Mouse (Mus musculus): ENCODE measurements around the gene Hcfc1r1. TPM values are rescaled to one million over a fixed set of nuclear protein-coding genes. Genes with fewer than 3 reads are reported as not detected.

Gene Hcfc1r1
- polyA plus RNA-seq, 1 experiment = 146 TPM

DNA sequence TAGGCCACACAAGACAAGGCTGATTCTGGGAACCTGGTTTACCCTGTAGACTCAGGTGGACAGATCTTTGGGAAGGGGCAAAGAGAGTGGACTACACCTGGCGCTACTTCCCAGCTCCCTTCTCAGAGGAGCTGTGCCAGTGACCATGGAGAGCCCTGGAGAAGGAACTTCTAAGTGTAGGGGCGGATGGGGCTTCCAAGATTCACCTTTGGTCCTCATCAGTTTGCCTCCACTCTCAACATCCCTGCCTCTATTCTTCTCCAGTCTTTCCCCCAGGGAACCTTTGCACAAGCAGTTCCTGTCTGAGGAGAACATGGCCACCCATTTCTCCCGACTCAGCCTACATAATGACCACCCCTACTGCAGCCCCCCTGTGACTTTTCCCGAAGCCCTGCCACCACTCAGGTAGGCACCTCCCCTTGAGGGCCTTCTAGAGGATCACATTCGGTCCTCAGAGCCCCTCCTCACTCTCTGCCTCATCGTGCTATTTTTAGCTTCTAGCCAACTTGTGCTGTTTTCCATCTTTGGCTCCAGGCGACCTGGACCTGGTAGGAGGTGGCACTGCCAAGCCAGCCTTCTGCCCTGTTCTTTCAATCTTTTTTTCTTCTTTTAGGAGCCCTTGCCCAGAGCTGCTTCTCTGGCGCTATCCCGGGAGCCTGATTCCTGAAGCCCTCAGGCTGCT is 1.0 kb downstream of the Hcfc1r1 start:
- Histone ChIP-seq H3K27ac (ENCODE audit: insufficient read depth, low read length) (peak overlapping the region; percentile 98), H3K4me1 (ENCODE audit: control insufficient read depth, insufficient read depth, low read length) (no peaks in the 10 kb centered on the region; the same call in 1 of the 2 replicates)
- peak; percentile 41 for TF ChIP-seq POLR2A (IDR thresholded peaks at IDR 0.05; ENCODE audit: low read depth, low read length)
- TF ChIP-seq CTCF (IDR thresholded peaks at IDR 0.05; ENCODE audit: borderline replicate concordance, insufficient read depth, low read length) = no peak

DNA sequence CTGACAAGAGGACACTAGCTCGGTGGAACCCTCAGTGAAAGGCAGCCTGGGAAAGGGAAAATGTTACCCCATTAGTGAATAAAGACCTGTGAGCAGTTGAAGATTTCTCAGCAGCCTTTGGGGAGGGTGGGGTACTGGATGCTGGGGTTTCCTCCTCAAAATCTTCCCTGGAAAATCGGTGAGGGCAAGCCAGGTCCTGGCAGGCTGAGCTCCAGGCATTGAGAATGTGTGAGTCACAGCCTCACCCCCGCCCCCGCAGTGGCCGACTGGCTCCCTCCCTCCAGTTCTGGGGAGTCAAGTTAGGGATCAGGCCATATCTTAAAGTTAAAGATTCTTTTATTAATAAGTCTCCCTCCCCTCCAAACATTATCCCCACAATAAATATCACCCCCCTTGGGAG is 1.7 kb downstream of the Hcfc1r1 start:
- peak overlapping the region; percentile 83 for H3K4me3 ChIP-seq (ENCODE audit: insufficient read depth, low read length)
- TF ChIP-seq CTCF (IDR thresholded peaks at IDR 0.05; ENCODE audit: borderline replicate concordance, insufficient read depth, low read length) (no peak), POLR2A (IDR thresholded peaks at IDR 0.05; ENCODE audit: low read depth, low read length) (peak; percentile 52; the same call in 1 of the 2 replicates)
- no peaks in the 10 kb centered on the region; the same call in 1 of the 2 replicates for H3K4me1 ChIP-seq (ENCODE audit: control insufficient read depth, insufficient read depth, low read length)
- H3K27ac ChIP-seq (ENCODE audit: insufficient read depth, low read length) = peak overlapping the region; percentile 98

More for the DNA sequence above, 1.0 kb downstream of the Hcfc1r1 start:
- H3K4me3 ChIP-seq (ENCODE audit: insufficient read depth, low read length) = peak overlapping the region; percentile 83

DNA sequence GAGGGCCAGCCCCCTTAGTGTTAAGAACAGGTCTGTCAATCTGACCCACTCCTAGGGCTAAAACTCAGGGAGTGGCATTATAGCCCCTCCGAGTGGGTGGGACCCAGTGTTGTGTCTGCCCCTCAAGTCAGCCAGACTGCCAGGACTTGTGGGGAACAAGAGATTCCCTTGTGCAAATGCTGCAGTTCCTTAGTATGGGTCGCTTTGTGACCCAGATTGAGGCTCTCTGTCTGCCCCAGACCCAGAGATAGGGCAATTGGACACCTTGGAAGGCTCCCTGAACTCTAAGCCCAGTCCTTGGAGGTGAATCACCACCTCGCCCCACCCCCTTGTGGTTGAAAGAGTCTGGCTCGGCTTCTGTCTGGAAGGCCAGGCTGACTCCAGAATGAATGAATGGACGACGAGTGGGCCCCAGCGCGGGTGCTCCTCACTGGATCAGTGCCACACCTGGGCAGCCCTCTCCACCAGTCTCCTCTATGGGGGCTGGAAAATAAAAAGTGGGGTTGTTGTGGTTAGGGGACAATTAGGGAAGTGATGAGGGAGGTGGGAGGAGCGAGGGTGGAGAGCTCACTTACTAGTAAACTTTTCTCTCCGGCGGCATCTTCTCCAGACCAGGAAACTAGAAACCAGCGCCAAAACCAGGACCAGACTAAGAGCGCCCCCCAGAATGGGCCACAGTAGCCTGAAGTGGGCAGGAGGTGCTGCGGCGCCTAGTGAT is 2.3 kb downstream of the Hcfc1r1 start:
- H3K27ac ChIP-seq (ENCODE audit: insufficient read depth, low read length) = peak overlapping the region; percentile 98
- TF ChIP-seq CTCF (IDR thresholded peaks at IDR 0.05; ENCODE audit: borderline replicate concordance, insufficient read depth, low read length) = no peak
- TF ChIP-seq POLR2A (IDR thresholded peaks at IDR 0.05; ENCODE audit: low read depth, low read length) = peak; percentile 77
- peak overlapping the region; percentile 83 for H3K4me3 ChIP-seq (ENCODE audit: insufficient read depth, low read length)
- H3K4me1 ChIP-seq (ENCODE audit: control insufficient read depth, insufficient read depth, low read length) = no peaks in the 10 kb centered on the region; the same call in 1 of the 2 replicates

DNA sequence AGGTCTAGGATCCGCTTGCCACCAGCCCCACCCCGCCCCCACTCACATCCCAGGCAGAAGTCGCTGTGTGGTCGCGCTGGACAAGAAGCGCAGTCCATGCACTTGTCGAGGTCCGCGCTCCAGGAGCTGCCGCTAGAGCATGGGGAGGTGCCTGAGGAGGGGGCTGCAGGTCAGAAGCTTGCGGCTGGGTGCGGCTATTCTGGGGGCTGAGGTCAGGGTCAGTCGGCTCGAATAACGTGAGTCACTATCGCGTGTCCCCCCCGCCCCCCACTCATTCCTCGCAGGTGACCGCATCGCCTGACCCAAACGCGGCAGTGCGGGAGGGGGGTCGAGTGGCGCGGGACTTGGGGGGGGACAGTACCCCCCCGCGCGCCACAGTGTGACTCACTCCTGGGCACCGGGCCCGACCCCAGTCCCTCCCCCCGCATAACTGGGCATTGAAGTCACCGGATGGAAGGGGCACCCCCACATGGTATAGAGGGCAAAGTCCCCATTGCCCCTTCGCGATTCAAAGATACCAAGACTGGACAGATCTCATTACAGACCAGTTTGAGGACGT is 3.2 kb downstream of the Hcfc1r1 start:
- Histone ChIP-seq H3K27ac (ENCODE audit: insufficient read depth, low read length) (peak overlapping the region; percentile 98), H3K4me3 (ENCODE audit: insufficient read depth, low read length) (peak overlapping the region; percentile 83), H3K4me1 (ENCODE audit: control insufficient read depth, insufficient read depth, low read length) (no peaks in the 10 kb centered on the region; the same call in 1 of the 2 replicates)
- TF ChIP-seq POLR2A (IDR thresholded peaks at IDR 0.05; ENCODE audit: low read depth, low read length) (0 out of 2 replicates have a peak, but pooled peaks have one; percentile 47), CTCF (IDR thresholded peaks at IDR 0.05; ENCODE audit: borderline replicate concordance, insufficient read depth, low read length) (no peak)

DNA sequence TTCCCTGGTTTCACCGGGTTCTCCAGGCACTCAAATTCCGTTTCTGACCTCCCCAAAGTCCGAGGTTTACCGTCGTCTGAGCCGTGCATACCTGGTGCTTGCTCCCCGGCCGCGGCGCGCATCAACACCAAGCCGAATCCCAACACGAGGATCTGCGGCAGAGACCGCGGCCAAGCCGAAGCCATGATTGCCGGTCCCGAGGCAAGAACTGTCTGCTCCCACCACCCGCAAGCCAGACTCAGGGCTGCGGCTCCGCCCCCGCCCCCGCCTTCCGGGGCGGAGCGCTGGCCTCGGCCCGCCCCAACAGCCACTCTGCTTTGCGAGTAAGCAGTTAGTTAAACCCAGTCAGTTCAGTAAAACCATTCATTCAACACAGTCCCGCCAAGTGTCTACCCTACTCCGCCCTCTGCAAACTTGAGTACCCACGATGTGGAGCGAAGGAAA is 3.9 kb downstream of the Hcfc1r1 start, which contains the start of gene Tnfrsf12a:
TSS of gene Tnfrsf12a (minus strand) at position 233 of the 444 bp plus-strand sequence.
- TF ChIP-seq CTCF (IDR thresholded peaks at IDR 0.05; ENCODE audit: borderline replicate concordance, insufficient read depth, low read length) = no peak
- peak; percentile 99 for TF ChIP-seq POLR2A (IDR thresholded peaks at IDR 0.05; ENCODE audit: low read depth, low read length)
- Histone ChIP-seq H3K27ac (ENCODE audit: insufficient read depth, low read length) (peak within 1 kb of the TSS; percentile 98), H3K4me1 (ENCODE audit: control insufficient read depth, insufficient read depth, low read length) (no peaks in the 10 kb centered on the region), H3K4me3 (ENCODE audit: insufficient read depth, low read length) (peak within 1 kb of the TSS; percentile 83)

DNA sequence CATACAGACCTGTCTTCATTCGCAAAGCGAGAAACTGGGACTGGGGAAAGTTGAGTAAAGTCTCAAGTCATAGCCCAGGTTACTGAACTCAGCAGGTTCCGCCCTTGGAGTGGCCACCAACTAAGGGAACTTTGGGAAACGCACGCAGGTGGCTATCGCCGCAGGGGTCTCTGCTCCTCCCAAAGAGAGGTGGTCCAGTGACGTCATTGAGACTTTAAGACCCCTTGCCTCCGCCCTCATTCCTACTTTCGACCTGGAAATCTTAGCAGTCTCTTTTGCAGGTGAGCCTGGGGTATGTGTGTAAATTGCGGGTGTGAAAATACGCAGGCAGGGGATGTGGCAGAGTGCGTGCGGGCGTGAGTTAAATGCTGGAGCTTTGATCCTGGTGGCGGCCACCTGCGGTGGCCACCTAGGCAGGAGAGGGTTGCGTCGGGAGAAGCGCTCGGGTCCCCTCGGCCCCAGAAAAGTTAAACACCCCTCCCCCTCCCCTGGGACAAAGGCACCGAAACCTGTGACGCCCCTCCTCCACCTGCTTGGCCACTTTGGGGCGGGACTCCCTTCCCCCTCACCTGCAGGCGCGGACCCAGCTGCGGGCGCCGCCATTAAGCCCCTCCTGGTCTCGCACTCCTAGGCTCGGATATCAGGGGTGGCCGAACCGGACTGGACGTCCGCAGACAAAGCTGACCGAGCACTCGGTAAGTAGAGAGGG is 5.9 kb downstream of the Hcfc1r1 start, which contains the start of gene Cldn6:
TSS of gene Cldn6 (plus strand) at position 123 of the 709 bp plus-strand sequence.
- TF ChIP-seq POLR2A (IDR thresholded peaks at IDR 0.05; ENCODE audit: low read depth, low read length) (no peak), CTCF (IDR thresholded peaks at IDR 0.05; ENCODE audit: borderline replicate concordance, insufficient read depth, low read length) (no peak)
- no peak within 1 kb of the TSS for H3K4me3 ChIP-seq (ENCODE audit: insufficient read depth, low read length)
- no peaks in the 10 kb centered on the region for H3K4me1 ChIP-seq (ENCODE audit: control insufficient read depth, insufficient read depth, low read length)
- H3K27ac ChIP-seq (ENCODE audit: insufficient read depth, low read length) = no peak within 1 kb of the TSS

DNA sequence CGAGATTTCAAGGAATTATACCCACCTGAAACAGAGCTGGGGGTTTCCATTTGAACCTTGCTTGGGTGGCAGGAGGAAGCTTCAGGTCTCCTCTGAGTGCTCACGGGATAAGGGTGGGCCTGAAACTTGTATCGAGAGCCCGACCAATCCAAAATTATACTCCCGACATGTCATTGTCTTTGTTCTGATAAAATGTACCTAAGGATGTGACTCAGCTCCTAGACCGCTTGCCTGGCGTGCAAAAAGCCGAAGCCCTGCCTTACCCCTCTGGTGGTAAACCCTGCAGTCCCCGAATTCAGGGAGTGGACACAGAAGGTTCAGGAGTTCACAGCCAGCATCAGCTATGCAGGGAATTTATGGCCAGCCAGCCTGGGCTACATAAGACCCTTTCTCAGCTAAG is 6.9 kb downstream of the Hcfc1r1 start:
- H3K4me1 ChIP-seq (ENCODE audit: control insufficient read depth, insufficient read depth, low read length) = no peaks in the 10 kb centered on the region
- H3K4me3 ChIP-seq (ENCODE audit: insufficient read depth, low read length) = no peak overlapping the region
- no peak overlapping the region for H3K27ac ChIP-seq (ENCODE audit: insufficient read depth, low read length)
- no peak for TF ChIP-seq CTCF (IDR thresholded peaks at IDR 0.05; ENCODE audit: borderline replicate concordance, insufficient read depth, low read length)
- TF ChIP-seq POLR2A (IDR thresholded peaks at IDR 0.05; ENCODE audit: low read depth, low read length) = no peak

DNA sequence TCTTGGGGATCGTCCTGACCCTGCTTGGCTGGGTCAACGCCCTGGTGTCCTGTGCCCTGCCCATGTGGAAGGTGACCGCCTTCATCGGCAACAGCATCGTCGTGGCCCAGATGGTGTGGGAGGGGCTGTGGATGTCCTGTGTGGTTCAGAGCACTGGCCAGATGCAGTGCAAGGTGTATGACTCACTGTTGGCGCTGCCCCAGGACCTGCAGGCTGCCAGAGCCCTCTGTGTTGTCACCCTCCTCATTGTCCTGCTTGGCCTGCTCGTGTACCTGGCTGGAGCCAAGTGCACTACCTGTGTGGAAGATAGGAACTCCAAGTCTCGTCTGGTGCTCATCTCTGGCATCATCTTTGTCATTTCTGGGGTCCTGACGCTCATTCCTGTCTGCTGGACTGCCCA is 7.7 kb downstream of the Hcfc1r1 start:
- Histone ChIP-seq H3K4me3 (ENCODE audit: insufficient read depth, low read length) (no peak overlapping the region), H3K27ac (ENCODE audit: insufficient read depth, low read length) (no peak overlapping the region), H3K4me1 (ENCODE audit: control insufficient read depth, insufficient read depth, low read length) (no peaks in the 10 kb centered on the region)
- TF ChIP-seq CTCF (IDR thresholded peaks at IDR 0.05; ENCODE audit: borderline replicate concordance, insufficient read depth, low read length) (no peak), POLR2A (IDR thresholded peaks at IDR 0.05; ENCODE audit: low read depth, low read length) (no peak)

DNA sequence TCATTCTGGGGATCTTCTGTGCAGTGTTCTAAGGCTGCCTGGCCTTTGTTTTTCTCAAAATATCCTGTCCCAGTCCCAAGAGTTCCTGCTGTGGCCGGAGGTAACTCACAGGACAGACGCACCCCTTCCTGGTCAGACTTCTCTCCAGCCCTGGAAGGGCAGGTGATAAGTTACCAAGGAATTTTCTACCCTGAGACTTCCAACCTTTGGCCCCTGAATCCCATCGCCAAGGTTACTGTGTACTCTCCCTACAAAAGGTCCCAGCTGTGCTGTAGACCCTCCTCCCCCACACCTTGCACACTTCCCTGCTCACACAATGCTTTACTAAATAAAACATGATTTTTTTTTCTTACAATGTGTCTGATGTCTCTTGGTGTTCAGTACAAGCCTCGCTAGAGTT is 8.7 kb downstream of the Hcfc1r1 start:
- no peak overlapping the region for H3K27ac ChIP-seq (ENCODE audit: insufficient read depth, low read length)
- H3K4me1 ChIP-seq (ENCODE audit: control insufficient read depth, insufficient read depth, low read length) = no peaks in the 10 kb centered on the region
- H3K4me3 ChIP-seq (ENCODE audit: insufficient read depth, low read length) = no peak overlapping the region
- no peak for TF ChIP-seq CTCF (IDR thresholded peaks at IDR 0.05; ENCODE audit: borderline replicate concordance, insufficient read depth, low read length)
- no peak for TF ChIP-seq POLR2A (IDR thresholded peaks at IDR 0.05; ENCODE audit: low read depth, low read length)
